27 mouse cellular contexts compared by ENCODE assay signal in genomic region chr8:88638908-88639307, GRCm38 (mm10). TPM values are rescaled to one million over a fixed set of nuclear protein-coding genes. Genes with fewer than 3 reads are reported as not detected.
DNase-seq lines count a peak whose midpoint lies in the region; ATAC-seq and TF ChIP-seq lines count a peak whose summit lies in the region.
"Had no signal": no experiment of that assay in that cellular context is flagged by ENCODE, and none has a peak within 500 bp of the region (broad histone marks: within the 10 kb centered on the region; RNA-seq: fewer than 3 reads in every experiment).

No protein-coding gene starts in this region.

- in situ Hi-C loops in CH12.LX (cut with MboI; ENCODE audit: low pct_ligation_motif_present, low pct_unique_long_range_greater_than_20kb, low sequenced_read_pairs) = loop anchor here (5.0 kb wide), 1 partner anchor 53 kb away; no protein-coding TSS in a partner anchor

- no peak for TF ChIP-seq RAD21 in CH12.LX (IDR thresholded peaks at IDR 0.05; ENCODE audit: low read depth, low read length)

- ATAC-seq in lung, postnatal 0 days = no peak
- 0 out of 2 replicates have a peak, but pooled peaks have one; percentile 11 for ATAC-seq in megakaryocyte progenitor cell, adult 5-6 weeks (replicated peaks; ENCODE audit: poor library complexity)
- ATAC-seq in erythroid progenitor cell, adult 5-6 weeks (replicated peaks; ENCODE audit: low FRiP score, poor library complexity, severe bottlenecking) = no peak
- ATAC-seq in midbrain, embryonic 15.5 days (replicated peaks) = no peak
- ATAC-seq: activated CD4-positive, CD25-positive, alpha-beta regulatory T cell, adult 4 months; CD4-positive, CD25-positive, alpha-beta regulatory T cell, adult 4 months; forebrain, embryonic 15.5 days; hindbrain, embryonic 16.5 days; intestine, embryonic 15.5 days had no signal

- no peaks in the 10 kb centered on the region for H3K27me3 ChIP-seq in lung, postnatal 0 days (replicated peaks; ENCODE audit: insufficient read depth, low read length)
- no peaks in the 10 kb centered on the region for H3K27me3 ChIP-seq in CH12.LX (replicated peaks)
- H3K27me3 ChIP-seq in midbrain, embryonic 15.5 days (replicated peaks) = no peaks in the 10 kb centered on the region
- H3K27me3 ChIP-seq: forebrain, embryonic 12.5 days; forebrain, embryonic 15.5 days; heart, embryonic 15.5 days; hindbrain, embryonic 13.5 days; intestine, embryonic 15.5 days had no signal

- no peak overlapping the region for H3K4me2 ChIP-seq in lung, postnatal 0 days (replicated peaks; ENCODE audit: low read depth, low read length)
- peak overlapping the region; percentile 11; the same call in 1 of the 2 replicates for H3K4me2 ChIP-seq in CH12.LX (ENCODE audit: insufficient read depth, low read depth, poor library complexity, severe bottlenecking)
- H3K4me2 ChIP-seq in midbrain, embryonic 15.5 days = no peak overlapping the region
- H3K4me2 ChIP-seq: forebrain, embryonic 12.5 days; forebrain, embryonic 15.5 days; heart, embryonic 12.5 days; heart, embryonic 15.5 days; hindbrain, embryonic 13.5 days; intestine, embryonic 15.5 days had no signal

- no peaks in the 10 kb centered on the region for H3K36me3 ChIP-seq in lung, postnatal 0 days (ENCODE audit: insufficient read depth, low read length)
- H3K36me3 ChIP-seq in CH12.LX (replicated peaks in 1 of 2; ENCODE audit: control insufficient read depth in 1 of 2, insufficient read depth in 1 of 2, low read length in 1 of 2) = peaks cover 0 to 3% of the 10 kb centered on the region in 2 experiments
- no peaks in the 10 kb centered on the region for H3K36me3 ChIP-seq in midbrain, embryonic 15.5 days (replicated peaks)
- H3K36me3 ChIP-seq: forebrain, embryonic 12.5 days; forebrain, embryonic 15.5 days; heart, embryonic 12.5 days; heart, embryonic 15.5 days; hindbrain, embryonic 10.5 days; hindbrain, embryonic 13.5 days; intestine, embryonic 15.5 days had no signal

- H3K79me2 ChIP-seq in CH12.LX (replicated peaks; ENCODE audit: control insufficient read depth, extremely low read depth, insufficient read depth, poor library complexity, severe bottlenecking) = peaks cover 26% of the 10 kb centered on the region

- peaks cover 13% of the 10 kb centered on the region; the same call in 1 of the 2 replicates for H3K4me1 ChIP-seq in lung, postnatal 0 days (ENCODE audit: insufficient read depth, low read depth, low read length)
- H3K4me1 ChIP-seq in CH12.LX (ENCODE audit: control insufficient read depth in 1 of 2, insufficient read depth in 2 of 2) = peaks cover 33 to 73% of the 10 kb centered on the region in 2 experiments
- no peaks in the 10 kb centered on the region for H3K4me1 ChIP-seq in midbrain, embryonic 15.5 days
- H3K4me1 ChIP-seq: forebrain, embryonic 12.5 days; forebrain, embryonic 15.5 days; heart, embryonic 12.5 days; heart, embryonic 15.5 days had no signal

- dilution Hi-C loops in CH12.LX (cut with MboI; ENCODE audit: extremely low pct_ligation_motif_present, extremely low pct_unique_long_range_greater_than_20kb, low sequenced_read_pairs) = no loop called here

- H3K9ac ChIP-seq in lung, postnatal 0 days (replicated peaks; ENCODE audit: low read depth) = no peak overlapping the region
- no peak overlapping the region for H3K9ac ChIP-seq in CH12.LX (ENCODE audit: insufficient read depth, low read depth)
- H3K9ac ChIP-seq in midbrain, embryonic 15.5 days = no peak overlapping the region
- H3K9ac ChIP-seq: forebrain, embryonic 12.5 days; forebrain, embryonic 15.5 days; heart, embryonic 12.5 days; heart, embryonic 15.5 days; hindbrain, embryonic 13.5 days; intestine, embryonic 15.5 days had no signal

- DNase-seq in lung, postnatal 0 days (ENCODE audit: low spot score) = peak; percentile 69
- no peak for DNase-seq in lung, postnatal 4 days
- DNase-seq in CH12.LX (ENCODE audit: extremely low read depth) = no peak
- DNase-seq in gonadal fat pad, adult 2 months (ENCODE audit: low read depth) = peak; percentile 78
- no peak for DNase-seq in yolk sac, embryonic 10.5 days (ENCODE audit: low spot score)
- DNase-seq: adrenal gland, postnatal 10 days; adrenal gland, postnatal 36 days; cerebellum, adult 11-12 months; cerebellum, adult 9-10 months; cerebellum, postnatal 14 days; gastrocnemius, postnatal 36 days; heart, adult 18-20 months; heart, postnatal 10 days; heart, postnatal 36 days had no signal

- H3K27ac ChIP-seq in lung, postnatal 0 days (ENCODE audit: low read length) = no peak overlapping the region
- peak overlapping the region; percentile 100 for H3K27ac ChIP-seq in CH12.LX (ENCODE audit: insufficient read depth, low read depth)
- H3K27ac ChIP-seq in midbrain, embryonic 15.5 days = no peak overlapping the region
- H3K27ac ChIP-seq: forebrain, embryonic 12.5 days; forebrain, embryonic 15.5 days; heart, embryonic 15.5 days; hindbrain, embryonic 10.5 days; hindbrain, embryonic 13.5 days; intestine, embryonic 15.5 days had no signal

- no peak for TF ChIP-seq CTCF in lung, postnatal 0 days (IDR thresholded peaks at IDR 0.05)
- TF ChIP-seq CTCF in CH12.LX (conservative IDR thresholded peaks at IDR 0.05 in 1 of 2, IDR thresholded peaks at IDR 0.05 in 1 of 2; ENCODE audit: low read depth in 2 of 2, low read length in 2 of 2) = no peak

- TF ChIP-seq EP300 in lung, postnatal 0 days (IDR thresholded peaks at IDR 0.05) = no peak
- no peak; the same call in 1 of the 2 replicates for TF ChIP-seq EP300 in CH12.LX (IDR thresholded peaks at IDR 0.05; ENCODE audit: low read length)

- 90% methylated on average over 3 of the region's 3 CpGs for WGBS in lung, postnatal 0 days
- WGBS in midbrain, embryonic 15.5 days = over 99% methylated on average over 3 of the region's 3 CpGs

- H3K9me3 ChIP-seq in lung, postnatal 0 days (ENCODE audit: low read length) = no peaks in the 10 kb centered on the region
- no peaks in the 10 kb centered on the region for H3K9me3 ChIP-seq in CH12.LX (replicated peaks; ENCODE audit: low read length)
- H3K9me3 ChIP-seq in midbrain, embryonic 15.5 days = no peaks in the 10 kb centered on the region
- H3K9me3 ChIP-seq: forebrain, embryonic 12.5 days; forebrain, embryonic 15.5 days; heart, embryonic 12.5 days; heart, embryonic 15.5 days; hindbrain, embryonic 10.5 days; hindbrain, embryonic 13.5 days; intestine, embryonic 15.5 days had no signal

- TF ChIP-seq POLR2A in CH12.LX (IDR thresholded peaks at IDR 0.05; ENCODE audit: low read depth, low read length) = no peak

- H3K4me3 ChIP-seq in lung, postnatal 0 days (ENCODE audit: low read depth, low read length) = no peak overlapping the region
- H3K4me3 ChIP-seq in CH12.LX (replicated peaks in 1 of 3; ENCODE audit: low read depth in 2 of 3, low read length in 2 of 3, poor library complexity in 1 of 3) = peak overlapping the region in 1 of 3 experiments; percentile 50
- no peak overlapping the region for H3K4me3 ChIP-seq in midbrain, embryonic 15.5 days
- H3K4me3 ChIP-seq: forebrain, embryonic 12.5 days; forebrain, embryonic 15.5 days; heart, embryonic 12.5 days; heart, embryonic 15.5 days; hindbrain, embryonic 10.5 days; hindbrain, embryonic 13.5 days; intestine, embryonic 15.5 days had no signal

TF ChIP-seq in CH12.LX, 34 proteins besides CTCF, POLR2A, EP300 and RAD21 (continues in another document):
- TF ChIP-seq PAX5 (IDR thresholded peaks at IDR 0.05; ENCODE audit: low read length) (no peak), MEF2A (IDR thresholded peaks at IDR 0.05; ENCODE audit: borderline replicate concordance, low read depth, low read length) (no peak), MAX (IDR thresholded peaks at IDR 0.05; ENCODE audit: low read length) (no peak), CHD1 (IDR thresholded peaks at IDR 0.05; ENCODE audit: low read depth, low read length) (no peak), ZKSCAN1 (IDR thresholded peaks at IDR 0.05; ENCODE audit: borderline replicate concordance, low read depth, low read length) (no peak), BHLHE40 (IDR thresholded peaks at IDR 0.05; ENCODE audit: low read depth, low read length) (peak; percentile 37; the same call in 1 of the 2 replicates)

RNA-seq across cellular contexts. Expression of gene Snx20, which starts 3.0 kb away (rescaled TPM):
- 5.4 and 6.5 TPM in 2 replicates for polyA plus RNA-seq in lung, postnatal 0 days (2015; fragmentation: Nextera tagmentation; extraction: Ambion mirVana)
- 112 and 117 TPM in 2 replicates for total RNA-seq in CH12.LX (2012; rRNA removed)
- 69.1 and 69.9 TPM in 2 replicates for total RNA-seq in CH12.LX (2014; rRNA removed)
- 93.1 and 105 TPM in 2 replicates for polyA plus RNA-seq in CH12.LX (2012; ENCODE audit: insufficient read length, low read depth)
- 3.7 and 3.8 TPM in 2 replicates for polyA plus RNA-seq in gonadal fat pad, adult 2 months (2012; rRNA removed)
- 14.2 and 17.2 TPM in 2 replicates for total RNA-seq in megakaryocyte progenitor cell, adult 5-6 weeks (2015)
- total RNA-seq in megakaryocyte progenitor cell, adult 5-6 weeks (2017) = 12.5 and 18.7 TPM in 2 replicates
- total RNA-seq in erythroid progenitor cell, adult 5-6 weeks (2015; ENCODE audit: low replicate concordance) = 15.5 and 21.8 TPM in 2 replicates
- total RNA-seq in erythroid progenitor cell, adult 5-6 weeks (2017; ENCODE audit: low replicate concordance) = 1.7 and 4.2 TPM in 2 replicates
- 1.1 and 1.8 TPM in 2 replicates for polyA plus RNA-seq in midbrain, embryonic 15.5 days (2015; fragmentation: Nextera tagmentation; extraction: Ambion mirVana)

RNA-seq across cellular contexts. Expression of gene Nod2, which starts 8.2 kb away (rescaled TPM):
- polyA plus RNA-seq in lung, postnatal 0 days (2015; fragmentation: Nextera tagmentation; extraction: Ambion mirVana) = 0.27 and 0.31 TPM in 2 replicates
- total RNA-seq in CH12.LX (2012; rRNA removed) = 10.9 and 11.7 TPM in 2 replicates
- total RNA-seq in CH12.LX (2014; rRNA removed) = 3.5 and 4.3 TPM in 2 replicates
- polyA plus RNA-seq in CH12.LX (2012; ENCODE audit: insufficient read length, low read depth) = 7.5 and 7.7 TPM in 2 replicates
- 1.5 and 1.9 TPM in 2 replicates for polyA plus RNA-seq in gonadal fat pad, adult 2 months (2012; rRNA removed)
- 0.05 and 0.52 TPM in 2 replicates for total RNA-seq in megakaryocyte progenitor cell, adult 5-6 weeks (2015)
- 0.17 and 0.34 TPM in 2 replicates for total RNA-seq in megakaryocyte progenitor cell, adult 5-6 weeks (2017)
- 4.0 TPM in 1 of 2 replicates, not detected in the other for total RNA-seq in erythroid progenitor cell, adult 5-6 weeks (2015; ENCODE audit: low replicate concordance)
- 0.26 and 0.53 TPM in 2 replicates for total RNA-seq in erythroid progenitor cell, adult 5-6 weeks (2017; ENCODE audit: low replicate concordance)
- polyA plus RNA-seq in midbrain, embryonic 15.5 days (2015; fragmentation: Nextera tagmentation; extraction: Ambion mirVana) = 0.15 and 0.18 TPM in 2 replicates

RNA-seq across cellular contexts. Expression of gene Cyld, which starts 57.9 kb away (rescaled TPM):
- polyA plus RNA-seq in lung, postnatal 0 days (2015; fragmentation: Nextera tagmentation; extraction: Ambion mirVana) = 9.5 and 11.4 TPM in 2 replicates
- 19.4 and 20.2 TPM in 2 replicates for total RNA-seq in CH12.LX (2012; rRNA removed)
- total RNA-seq in CH12.LX (2014; rRNA removed) = 29.4 and 32.5 TPM in 2 replicates
- 22.0 and 22.1 TPM in 2 replicates for polyA plus RNA-seq in CH12.LX (2012; ENCODE audit: insufficient read length, low read depth)
- 9.0 and 9.9 TPM in 2 replicates for polyA plus RNA-seq in gonadal fat pad, adult 2 months (2012; rRNA removed)
- total RNA-seq in megakaryocyte progenitor cell, adult 5-6 weeks (2015) = 26.3 and 29.2 TPM in 2 replicates
- total RNA-seq in megakaryocyte progenitor cell, adult 5-6 weeks (2017) = 29.9 and 41.3 TPM in 2 replicates
- 13.3 and 16.3 TPM in 2 replicates for total RNA-seq in erythroid progenitor cell, adult 5-6 weeks (2015; ENCODE audit: low replicate concordance)
- total RNA-seq in erythroid progenitor cell, adult 5-6 weeks (2017; ENCODE audit: low replicate concordance) = 14.1 and 15.8 TPM in 2 replicates
- polyA plus RNA-seq in midbrain, embryonic 15.5 days (2015; fragmentation: Nextera tagmentation; extraction: Ambion mirVana) = 18.1 and 19.8 TPM in 2 replicates

Comparison
In these comparisons a context has a peak if more than half of its experiments do, and no peak if none do; other contexts are left out.
1. DNase-seq: peak in lung, postnatal 0 days (single experiment) and gonadal fat pad, adult 2 months (single experiment); none in lung, postnatal 4 days (0 of 2), CH12.LX (single experiment) and yolk sac, embryonic 10.5 days (single experiment).
2. RNA of gene Snx20, which starts 3.0 kb away (polyA plus RNA-seq): 93.1 to 105 TPM in CH12.LX; 5.4 to 6.5 TPM in lung, postnatal 0 days, 3.7 to 3.8 TPM in gonadal fat pad, adult 2 months and 1.1 to 1.8 TPM in midbrain, embryonic 15.5 days; every median in the first group is over 10 times any median in the second.